Mouse (Mus musculus) E14TG2a.4 (cell line): ENCODE measurements at regions not wholly inside any gene's neighbourhood (a gene's known extent, or its start where the extent isn't known, plus 50 kb on each side); places are given as distances from the start of the nearest gene placed in this dataset.

Experiments
- CTCF ChIP-seq: conservative IDR thresholded peaks from 2 replicates; pipeline ENCODE4 v1.5.1; 2014; ENCODE audit warnings: low read length
- NANOG ChIP-seq: IDR thresholded peaks from 2 replicates; pipeline ENCODE4 v1.6.1; 2014; ENCODE audit warnings: borderline replicate concordance, low read length, mixed read lengths

DNA sequence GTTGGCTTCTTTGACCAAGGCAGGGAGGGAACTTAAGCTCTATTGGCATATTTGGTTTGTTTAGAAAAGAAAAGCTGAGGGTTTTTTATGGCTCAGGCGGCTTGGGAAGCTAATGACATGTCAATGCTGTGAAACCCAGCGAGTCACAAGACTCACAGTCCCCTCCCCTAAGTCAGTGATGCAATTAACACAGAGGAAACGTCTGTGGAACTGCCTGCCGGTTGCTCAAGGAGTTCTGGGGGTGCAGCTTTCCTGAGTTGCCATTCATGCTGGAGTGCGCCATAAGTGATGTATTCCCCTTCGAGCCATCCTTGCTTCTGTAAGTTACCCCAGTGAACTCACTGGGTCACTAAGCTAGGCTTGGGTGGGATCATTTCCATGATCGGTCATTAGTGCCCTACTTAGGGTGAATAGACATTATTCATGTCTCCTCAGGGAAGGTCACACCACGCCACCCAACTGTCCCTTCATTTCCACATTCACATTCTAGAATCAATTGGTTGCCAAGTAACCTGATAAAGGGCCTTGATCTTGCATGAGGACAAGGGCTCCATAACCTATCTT lies 72.4 kb upstream of the Hk2 start:
- TF ChIP-seq CTCF (no peak), NANOG (0 out of 2 replicates have a peak, but pooled peaks have one; percentile 5)
